ENCODE assay signal across 9 mouse cellular contexts in genomic region chr9:62782976-62783781, GRCm38 (mm10). TPM values are rescaled to one million over a fixed set of nuclear protein-coding genes. Genes with fewer than 3 reads are reported as not detected.
A peak's percentile ranks its signal among the peaks of the same experiment; 100 is the strongest.
DNase-seq lines count a peak whose midpoint lies in the region; ATAC-seq and TF ChIP-seq lines count a peak whose summit lies in the region.
"Had no signal": no experiment of that assay in that cellular context is flagged by ENCODE, and none has a peak within 500 bp of the region (broad histone marks: within the 10 kb centered on the region; RNA-seq: fewer than 3 reads in every experiment).

No protein-coding gene starts in this region.

- H3K36me3 ChIP-seq in neural tube, embryonic 11.5 days (ENCODE audit: control insufficient read depth, insufficient read depth, low read length): no peaks in the 10 kb centered on the region
- H3K36me3 ChIP-seq: embryonic facial prominence, embryonic 12.5 days had no signal

- intact Hi-C loops in left cerebral cortex, postnatal 10 days (cut with DNase I): no loop called here
- intact Hi-C loops in heart, postnatal 36 days (cut with DNase I): no loop called here

- DNase-seq in lung, postnatal 10 days: peak; percentile 33
- DNase-seq in lung, adult 2 months: no peak
- peak; percentile 80 for DNase-seq in brain, embryonic 18.5 days (ENCODE audit: low read depth, low spot score)
- DNase-seq in frontal cortex, postnatal 14 days (ENCODE audit: low spot score in 2 of 2): peak; percentile 75 to 84
- peak; percentile 85 to 86 for DNase-seq in left cerebral cortex, postnatal 10 days (ENCODE audit: extremely low spot score in 1 of 2, low spot score in 2 of 2)
- DNase-seq in neural tube, embryonic 11.5 days (ENCODE audit: low spot score): peak; percentile 68
- no peak for DNase-seq in urinary bladder, postnatal 10 days (ENCODE audit: low spot score)
- DNase-seq in heart, postnatal 36 days: no peak

- no peak overlapping the region for H3K27ac ChIP-seq in neural tube, embryonic 11.5 days (ENCODE audit: low read depth, low read length)
- H3K27ac ChIP-seq: embryonic facial prominence, embryonic 12.5 days had no signal

- 48% methylated on average over 16 of the region's 16 CpGs for WGBS in lung, adult 2 months
- WGBS in neural tube, embryonic 11.5 days: 39% methylated on average over 16 of the region's 16 CpGs

- no peak for TF ChIP-seq POLR2A in lung, adult 2 months (IDR thresholded peaks at IDR 0.05; ENCODE audit: borderline replicate concordance, extremely low read depth, low read depth, low read length)

- H3K9ac ChIP-seq in neural tube, embryonic 11.5 days (ENCODE audit: low read length): no peak overlapping the region; the same call in 1 of the 2 replicates
- H3K9ac ChIP-seq: embryonic facial prominence, embryonic 12.5 days had no signal

- no peaks in the 10 kb centered on the region for H3K4me1 ChIP-seq in lung, adult 2 months (ENCODE audit: control insufficient read depth, insufficient read depth, low read length)
- H3K4me1 ChIP-seq in neural tube, embryonic 11.5 days (ENCODE audit: control insufficient read depth, insufficient read depth, low read length): peaks cover 12% of the 10 kb centered on the region

- ATAC-seq in neural tube, embryonic 11.5 days (ENCODE audit: insufficient read depth, low FRiP score, low TSS enrichment): no peak

- no peaks in the 10 kb centered on the region for H3K27me3 ChIP-seq in neural tube, embryonic 11.5 days (ENCODE audit: control insufficient read depth, insufficient read depth, low read length)
- H3K27me3 ChIP-seq: embryonic facial prominence, embryonic 12.5 days had no signal

- TF ChIP-seq CTCF in lung, adult 2 months (IDR thresholded peaks at IDR 0.05; ENCODE audit: insufficient read depth, low read length): no peak

- H3K4me2 ChIP-seq in neural tube, embryonic 11.5 days (ENCODE audit: low read depth): no peak overlapping the region
- H3K4me2 ChIP-seq: embryonic facial prominence, embryonic 12.5 days had no signal

- H3K4me3 ChIP-seq in lung, adult 2 months (replicated peaks; ENCODE audit: extremely low read depth, low read depth, low read length): no peak overlapping the region
- H3K4me3 ChIP-seq in neural tube, embryonic 11.5 days (ENCODE audit: low read depth, low read length): no peak overlapping the region
- H3K4me3 ChIP-seq: embryonic facial prominence, embryonic 12.5 days had no signal

- no peaks in the 10 kb centered on the region for H3K9me3 ChIP-seq in neural tube, embryonic 11.5 days (ENCODE audit: control insufficient read depth, low read length)
- H3K9me3 ChIP-seq: embryonic facial prominence, embryonic 12.5 days had no signal

RNA-seq across cellular contexts. Expression of gene Fem1b, which starts 28.6 kb away (rescaled TPM):
- polyA plus RNA-seq in lung, adult 2 months (2012; rRNA removed): 12.1 and 13.9 TPM in 2 replicates
- total RNA-seq in left cerebral cortex, postnatal 10 days (2021): 100 to 1,000 TPM; 113 to 118 TPM
- polyA plus RNA-seq in neural tube, embryonic 11.5 days (2014; fragmentation: Nextera tagmentation; extraction: Ambion mirVana): 57.2 and 59.3 TPM in 2 replicates
- 10 to 100 TPM; 16.2 to 16.9 TPM for total RNA-seq in heart, postnatal 36 days (2021)

RNA-seq across cellular contexts. Expression of gene Cln6, which starts 55.4 kb away (rescaled TPM):
- polyA plus RNA-seq in lung, adult 2 months (2012; rRNA removed): 58.1 and 60.8 TPM in 2 replicates
- total RNA-seq in left cerebral cortex, postnatal 10 days (2021): 10 to 100 TPM in 1 of 2 experiments, 1 to 10 TPM in 1; 9.6 to 10.8 TPM
- 10.2 and 10.4 TPM in 2 replicates for polyA plus RNA-seq in neural tube, embryonic 11.5 days (2014; fragmentation: Nextera tagmentation; extraction: Ambion mirVana)
- 10 to 100 TPM; 23.8 to 26.6 TPM for total RNA-seq in heart, postnatal 36 days (2021)

Comparison
In these comparisons a context has a peak if more than half of its experiments do, and no peak if none do; other contexts are left out.
1. DNase-seq: peak in lung, postnatal 10 days (single experiment), brain, embryonic 18.5 days (single experiment), frontal cortex, postnatal 14 days (2 of 2), left cerebral cortex, postnatal 10 days (2 of 2) and neural tube, embryonic 11.5 days (single experiment); none in lung, adult 2 months (single experiment), urinary bladder, postnatal 10 days (single experiment) and heart, postnatal 36 days (0 of 2).
2. RNA of gene Fem1b, which starts 28.6 kb away (total RNA-seq): 113 to 118 TPM in left cerebral cortex, postnatal 10 days; 16.2 to 16.9 TPM in heart, postnatal 36 days; every median in the first group is over 4 times any median in the second.